Mouse (Mus musculus): ENCODE results near the gene Rbpj. TPM values are rescaled to one million over a fixed set of nuclear protein-coding genes. Genes with fewer than 3 reads are reported as not detected.

Rbpj gene
- polyA plus RNA-seq, 1 experiment from 2014 or later, result 49.8 TPM

DNA sequence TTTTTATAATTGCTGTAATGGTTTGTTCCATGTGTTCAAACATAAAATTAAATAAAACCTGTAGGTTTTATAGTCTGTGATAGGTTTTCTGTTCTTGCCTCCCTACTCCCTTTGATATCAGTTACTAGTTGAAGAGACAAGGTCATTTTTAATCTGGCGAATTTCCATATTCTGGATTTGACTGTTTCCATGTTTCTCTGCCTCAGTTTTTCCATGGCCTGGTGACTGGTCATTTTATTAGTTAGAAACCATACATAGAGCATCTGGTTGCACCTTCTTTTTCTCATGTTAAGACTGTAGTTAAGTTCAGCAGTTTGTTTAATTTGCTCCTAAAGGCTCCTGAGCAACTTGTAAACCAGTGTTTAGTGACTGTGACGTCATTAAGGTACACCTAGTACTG lies 181.4 kb downstream of the Rbpj start:
- H3K4me3 ChIP-seq (ENCODE audit: low read depth, low read length), result no peak overlapping the region
- H3K9ac ChIP-seq, result no peak overlapping the region
- H3K36me3 ChIP-seq (ENCODE audit: insufficient read depth), result peaks cover 57% of the 10 kb centered on the region
- no peaks in the 10 kb centered on the region for H3K9me3 ChIP-seq (ENCODE audit: low read depth, low read length)
- no peak overlapping the region for H3K27ac ChIP-seq (ENCODE audit: low read depth)
- WGBS, result 86% methylated on average over 2 of the region's 2 CpGs
- DNase-seq, result no peak
- no peak overlapping the region for H3K4me2 ChIP-seq
- TF ChIP-seq CTCF (IDR thresholded peaks at IDR 0.05; ENCODE audit: low read depth), result no peak
- ATAC-seq (ENCODE audit: insufficient read depth), result no peak
- no peaks in the 10 kb centered on the region for H3K27me3 ChIP-seq (ENCODE audit: insufficient read depth, low read length)
- H3K4me1 ChIP-seq (ENCODE audit: insufficient read depth), result no peaks in the 10 kb centered on the region

DNA sequence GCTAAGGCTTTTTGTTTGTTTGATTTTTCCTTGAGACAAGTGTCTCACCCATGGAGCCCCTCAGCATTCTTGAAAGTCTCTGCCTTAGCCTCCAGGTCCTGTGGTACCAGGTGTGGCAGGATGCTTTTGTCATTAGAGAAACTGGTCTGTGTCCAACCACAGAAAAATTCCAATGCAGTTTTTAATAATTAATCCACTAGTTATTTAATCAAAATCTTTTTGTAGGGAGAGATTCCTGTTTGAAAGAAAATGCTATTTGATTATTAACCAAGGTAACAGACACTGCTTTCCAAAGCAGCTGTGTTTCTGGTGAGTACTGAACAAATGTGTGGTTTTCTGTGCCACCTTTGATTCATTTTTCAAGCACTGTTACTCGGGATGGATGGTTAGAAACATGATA lies 190.6 kb downstream of the Rbpj start:
- Histone ChIP-seq H3K36me3 (ENCODE audit: insufficient read depth) (peaks cover 22% of the 10 kb centered on the region), H3K4me3 (ENCODE audit: low read depth, low read length) (no peak overlapping the region), H3K27ac (ENCODE audit: low read depth) (peak overlapping the region; percentile 46; the same call in 1 of the 2 replicates), H3K9me3 (ENCODE audit: low read depth, low read length) (no peaks in the 10 kb centered on the region), H3K4me2 (no peak overlapping the region), H3K9ac (no peak overlapping the region), H3K27me3 (ENCODE audit: insufficient read depth, low read length) (no peaks in the 10 kb centered on the region), H3K4me1 (ENCODE audit: insufficient read depth) (no peaks in the 10 kb centered on the region)
- DNase-seq (no peak), ATAC-seq (ENCODE audit: insufficient read depth) (no peak)
- TF ChIP-seq CTCF (IDR thresholded peaks at IDR 0.05; ENCODE audit: low read depth), result no peak
- WGBS, result 10% methylated on average over 1 of the region's 1 CpGs

DNA sequence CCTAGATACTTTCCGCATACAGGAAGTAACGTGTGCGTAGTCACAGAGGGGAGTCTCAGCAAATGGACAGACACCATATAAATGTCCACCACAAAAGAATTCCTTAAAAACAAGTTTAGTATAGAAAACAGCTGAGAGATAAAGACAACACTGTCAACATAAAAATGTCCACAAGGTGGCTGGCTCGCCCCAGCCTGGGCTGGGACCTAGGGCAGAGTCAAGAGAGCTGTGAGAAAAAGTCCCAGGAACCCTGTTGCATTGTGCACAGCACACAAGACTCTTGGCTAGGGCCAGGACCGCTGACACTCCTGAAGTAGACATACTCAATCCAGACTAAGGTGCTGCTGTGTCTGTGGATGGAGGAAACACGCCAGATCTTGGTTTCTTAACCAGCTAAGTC lies 192.0 kb downstream of the Rbpj start:
- ATAC-seq (ENCODE audit: insufficient read depth) (peak; percentile 68), DNase-seq (peak; percentile 69)
- no peak overlapping the region for H3K9ac ChIP-seq
- no peak overlapping the region for H3K4me3 ChIP-seq (ENCODE audit: low read depth, low read length)
- no peak overlapping the region for H3K27ac ChIP-seq (ENCODE audit: low read depth)
- peaks cover 11% of the 10 kb centered on the region for H3K36me3 ChIP-seq (ENCODE audit: insufficient read depth)
- no peaks in the 10 kb centered on the region for H3K4me1 ChIP-seq (ENCODE audit: insufficient read depth)
- no peaks in the 10 kb centered on the region for H3K9me3 ChIP-seq (ENCODE audit: low read depth, low read length)
- WGBS, result 78% methylated on average over 6 of the region's 6 CpGs
- H3K4me2 ChIP-seq, result no peak overlapping the region
- H3K27me3 ChIP-seq (ENCODE audit: insufficient read depth, low read length), result no peaks in the 10 kb centered on the region
- peak; percentile 70 for TF ChIP-seq CTCF (IDR thresholded peaks at IDR 0.05; ENCODE audit: low read depth)

DNA sequence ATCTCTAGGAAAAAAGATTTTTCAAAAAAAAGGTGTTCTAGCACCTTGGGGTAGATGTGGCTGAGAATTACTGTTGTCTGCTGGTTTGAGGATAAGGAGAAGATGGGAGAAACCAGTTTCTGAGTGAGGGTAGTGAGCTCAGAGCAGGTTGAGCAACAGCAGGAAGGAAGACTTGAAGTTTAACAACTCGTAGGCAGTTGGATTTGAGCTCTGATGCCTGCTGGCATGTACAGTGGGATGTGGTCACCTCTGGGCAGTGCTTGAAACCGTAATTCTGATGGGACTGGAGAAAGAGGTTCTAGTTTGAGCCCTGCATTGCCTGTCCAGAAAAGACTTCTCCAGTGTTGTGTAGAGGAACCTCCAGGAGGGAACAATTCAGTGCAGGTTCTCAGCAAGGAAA lies 195.6 kb downstream of the Rbpj start:
- ATAC-seq (ENCODE audit: insufficient read depth), result no peak
- no peak overlapping the region for H3K9ac ChIP-seq
- H3K27ac ChIP-seq (ENCODE audit: low read depth), result no peak overlapping the region
- H3K36me3 ChIP-seq (ENCODE audit: insufficient read depth), result peaks cover 5% of the 10 kb centered on the region
- TF ChIP-seq CTCF (IDR thresholded peaks at IDR 0.05; ENCODE audit: low read depth), result no peak
- no peak overlapping the region for H3K4me2 ChIP-seq
- H3K4me1 ChIP-seq (ENCODE audit: insufficient read depth), result no peaks in the 10 kb centered on the region
- H3K27me3 ChIP-seq (ENCODE audit: insufficient read depth, low read length), result no peaks in the 10 kb centered on the region
- no peak overlapping the region for H3K4me3 ChIP-seq (ENCODE audit: low read depth, low read length)
- no peak for DNase-seq
- H3K9me3 ChIP-seq (ENCODE audit: low read depth, low read length), result no peaks in the 10 kb centered on the region
- WGBS, result 82% methylated on average over 2 of the region's 2 CpGs

DNA sequence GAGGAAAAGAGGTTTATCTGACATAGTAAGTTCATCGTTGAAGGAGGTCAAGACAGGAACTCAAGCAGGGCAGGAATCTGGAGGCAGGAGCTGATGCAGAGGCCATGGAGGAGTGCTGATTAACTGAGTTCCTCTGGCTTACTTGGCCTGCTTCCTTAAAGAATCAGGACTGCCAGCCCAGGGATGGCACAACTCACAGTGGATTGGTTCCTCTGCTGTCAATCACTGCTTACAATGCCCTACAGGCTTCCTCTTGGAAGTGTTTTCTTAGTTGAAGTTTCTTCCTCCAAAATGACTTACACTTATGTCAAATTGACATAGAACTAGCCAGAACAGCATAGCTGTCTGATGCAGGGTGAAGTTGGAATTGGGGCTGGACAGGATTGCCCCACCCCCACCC lies 196.5 kb downstream of the Rbpj start:
- DNase-seq, result no peak
- no peaks in the 10 kb centered on the region for H3K27me3 ChIP-seq (ENCODE audit: insufficient read depth, low read length)
- H3K9ac ChIP-seq, result no peak overlapping the region

DNA sequence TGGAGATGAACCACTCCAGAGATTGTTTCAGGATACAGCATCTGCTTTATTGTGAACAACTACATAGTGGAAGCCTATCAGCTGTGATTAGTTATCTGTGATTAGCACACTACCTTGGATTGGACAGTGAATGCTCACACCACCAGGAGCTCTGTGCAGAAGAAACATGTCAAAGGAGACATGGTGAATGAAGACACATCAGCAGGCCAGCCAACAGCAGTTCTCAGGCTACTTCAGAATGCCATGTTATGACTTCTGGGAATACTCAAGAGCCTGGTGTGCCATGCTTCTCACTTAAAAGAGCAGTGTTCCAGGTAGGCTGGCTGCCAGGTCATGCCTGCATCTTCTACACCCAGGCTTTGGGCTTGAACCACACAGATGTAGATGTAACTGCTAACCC lies 197.7 kb downstream of the Rbpj start:
- no peak overlapping the region for H3K4me2 ChIP-seq
- no peak overlapping the region for H3K27ac ChIP-seq (ENCODE audit: low read depth)
- no peak for TF ChIP-seq CTCF (IDR thresholded peaks at IDR 0.05; ENCODE audit: low read depth)
- H3K9ac ChIP-seq, result no peak overlapping the region
- DNase-seq (no peak), ATAC-seq (ENCODE audit: insufficient read depth) (no peak)
- H3K9me3 ChIP-seq (ENCODE audit: low read depth, low read length), result no peaks in the 10 kb centered on the region
- no peaks in the 10 kb centered on the region for H3K36me3 ChIP-seq (ENCODE audit: insufficient read depth)
- no peaks in the 10 kb centered on the region for H3K4me1 ChIP-seq (ENCODE audit: insufficient read depth)
- H3K27me3 ChIP-seq (ENCODE audit: insufficient read depth, low read length), result no peaks in the 10 kb centered on the region
- no peak overlapping the region for H3K4me3 ChIP-seq (ENCODE audit: low read depth, low read length)

More for the DNA sequence above, 196.5 kb downstream of the Rbpj start:
- Histone ChIP-seq H3K4me3 (ENCODE audit: low read depth, low read length) (no peak overlapping the region), H3K4me2 (no peak overlapping the region), H3K9me3 (ENCODE audit: low read depth, low read length) (no peaks in the 10 kb centered on the region), H3K27ac (ENCODE audit: low read depth) (no peak overlapping the region), H3K36me3 (ENCODE audit: insufficient read depth) (no peaks in the 10 kb centered on the region), H3K4me1 (ENCODE audit: insufficient read depth) (no peaks in the 10 kb centered on the region)
- no peak for TF ChIP-seq CTCF (IDR thresholded peaks at IDR 0.05; ENCODE audit: low read depth)
- ATAC-seq (ENCODE audit: insufficient read depth), result no peak
- 30% methylated on average over 1 of the region's 1 CpGs for WGBS

DNA sequence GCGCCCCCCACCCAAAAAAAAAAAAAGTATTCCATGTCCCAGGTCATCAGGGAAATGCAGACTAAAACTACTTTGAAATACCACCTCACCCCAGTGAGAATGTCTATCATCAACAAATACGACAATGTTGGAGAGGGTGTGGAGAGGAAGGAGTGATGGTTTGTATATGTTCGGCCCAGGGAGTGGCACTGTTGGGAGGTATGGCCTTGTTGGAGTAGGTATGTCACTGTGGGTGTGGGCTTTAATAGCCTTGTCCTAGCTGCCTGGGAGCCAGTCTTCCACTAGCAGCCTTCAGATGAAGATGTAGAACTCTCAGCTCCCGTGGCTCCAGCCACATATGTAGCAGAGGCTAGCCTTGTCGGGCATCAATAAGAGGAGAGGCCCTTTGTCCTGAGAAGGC lies 202.1 kb downstream of the Rbpj start:
- H3K4me2 ChIP-seq, result no peak overlapping the region
- TF ChIP-seq CTCF (IDR thresholded peaks at IDR 0.05; ENCODE audit: low read depth), result no peak
- no peak overlapping the region for H3K4me3 ChIP-seq (ENCODE audit: low read depth, low read length)
- H3K27ac ChIP-seq (ENCODE audit: low read depth), result no peak overlapping the region
- H3K27me3 ChIP-seq (ENCODE audit: insufficient read depth, low read length), result no peaks in the 10 kb centered on the region
- no peak overlapping the region for H3K9ac ChIP-seq
- H3K36me3 ChIP-seq (ENCODE audit: insufficient read depth), result no peaks in the 10 kb centered on the region
- WGBS, result 71% methylated on average over 5 of the region's 5 CpGs
- DNase-seq (no peak), ATAC-seq (ENCODE audit: insufficient read depth) (no peak)
- no peaks in the 10 kb centered on the region for H3K4me1 ChIP-seq (ENCODE audit: insufficient read depth)
- no peaks in the 10 kb centered on the region for H3K9me3 ChIP-seq (ENCODE audit: low read depth, low read length)

All from lung, embryonic 14.5 days (tissue).